Mouse (Mus musculus): Measurements from ENCODE around the gene Sgsm1.

GRCm38 (mm10) chr5:113204193-113204592, 106.4 kb downstream of the Sgsm1 start:
- TF ChIP-seq POLR2A (IDR thresholded peaks at IDR 0.05; ENCODE audit: borderline replicate concordance, control insufficient read depth, low read depth, low read length) (no peak), CTCF (IDR thresholded peaks at IDR 0.05; ENCODE audit: control insufficient read depth, insufficient read depth, low read length) (no peak)
